Comparison of ENCODE assay signal across 8 mouse cellular contexts in genomic region chr11:118362971-118363518, GRCm38 (mm10). TPM values are rescaled to one million over a fixed set of nuclear protein-coding genes. Genes with fewer than 3 reads are reported as not detected.
DNase-seq lines count a peak whose midpoint lies in the region; ATAC-seq lines count a peak whose summit lies in the region.

No protein-coding gene starts in this region.

- no peaks in the 10 kb centered on the region for H3K9me3 ChIP-seq in heart, embryonic 10.5 days
- no peaks in the 10 kb centered on the region for H3K9me3 ChIP-seq in kidney, embryonic 14.5 days (ENCODE audit: control insufficient read depth, low read length)

- under 1% methylated on average over 8 of the region's 8 CpGs for WGBS in heart, embryonic 10.5 days
- WGBS in kidney, embryonic 14.5 days: 1% methylated on average over 8 of the region's 8 CpGs

- peak overlapping the region; percentile 25 for H3K4me2 ChIP-seq in kidney, embryonic 14.5 days (replicated peaks; ENCODE audit: low read depth, low read length)

- ATAC-seq in kidney, embryonic 14.5 days (ENCODE audit: low FRiP score, low TSS enrichment): peak; percentile 91

- H3K4me3 ChIP-seq in heart, embryonic 10.5 days: peak overlapping the region; percentile 37
- no peak overlapping the region for H3K4me3 ChIP-seq in kidney, embryonic 14.5 days (ENCODE audit: low read length)

- 0 out of 2 replicates have a peak, but pooled peaks cover 3% of the 10 kb centered on the region for H3K27me3 ChIP-seq in heart, embryonic 10.5 days (ENCODE audit: insufficient read depth, poor library complexity, severe bottlenecking)
- no peaks in the 10 kb centered on the region for H3K27me3 ChIP-seq in kidney, embryonic 14.5 days (ENCODE audit: control insufficient read depth, insufficient read depth, low read length)

- peak; percentile 57 to 66 for DNase-seq in cerebellum, postnatal 10 days
- DNase-seq in cerebellum, postnatal 4 days (ENCODE audit: low spot score in 2 of 2): no peak
- peak; percentile 76 for DNase-seq in embryo, embryonic 9.5 days (ENCODE audit: extremely low spot score)
- DNase-seq in heart, embryonic 10.5 days (ENCODE audit: low spot score): peak; percentile 85
- peak; percentile 87 for DNase-seq in lung, postnatal 10 days
- DNase-seq in retina, postnatal 1 day: peak; percentile 70
- no peak for DNase-seq in left cerebral cortex, adult 8-10 months (ENCODE audit: low spot score in 2 of 2)

- peaks cover 66% of the 10 kb centered on the region for H3K4me1 ChIP-seq in heart, embryonic 10.5 days
- peaks cover 37% of the 10 kb centered on the region for H3K4me1 ChIP-seq in kidney, embryonic 14.5 days (ENCODE audit: control insufficient read depth, insufficient read depth, low read length)

- no peaks in the 10 kb centered on the region for H3K36me3 ChIP-seq in heart, embryonic 10.5 days
- H3K36me3 ChIP-seq in kidney, embryonic 14.5 days (ENCODE audit: control insufficient read depth, insufficient read depth, low read length): no peaks in the 10 kb centered on the region

- peak overlapping the region; percentile 44; the same call in 1 of the 2 replicates for H3K9ac ChIP-seq in kidney, embryonic 14.5 days (ENCODE audit: low read depth, low read length)

- H3K27ac ChIP-seq in heart, embryonic 10.5 days: peak overlapping the region; percentile 87
- H3K27ac ChIP-seq in kidney, embryonic 14.5 days (ENCODE audit: low read depth, low read length): peak overlapping the region; percentile 89

RNA-seq across cellular contexts. Expression of gene Timp2, which starts 7.5 kb away (rescaled TPM):
- 37.4 and 39.2 TPM in 2 replicates for polyA plus RNA-seq in heart, embryonic 10.5 days (2016; fragmentation: Nextera tagmentation; extraction: Ambion mirVana)
- 58.7 and 102 TPM in 2 replicates for polyA plus RNA-seq in kidney, embryonic 14.5 days (2014; fragmentation: Nextera tagmentation; extraction: Ambion mirVana)
- 100 to 1,000 TPM; 239 to 259 (median 249) TPM for total RNA-seq in left cerebral cortex, adult 8-10 months (2022)

RNA-seq across cellular contexts. Expression of gene Cep295nl, which starts 20.7 kb away (rescaled TPM):
- polyA plus RNA-seq in heart, embryonic 10.5 days (2016; fragmentation: Nextera tagmentation; extraction: Ambion mirVana): 0.20 and 0.38 TPM in 2 replicates
- polyA plus RNA-seq in kidney, embryonic 14.5 days (2014; fragmentation: Nextera tagmentation; extraction: Ambion mirVana): 0.41 and 0.42 TPM in 2 replicates
- total RNA-seq in left cerebral cortex, adult 8-10 months (2022): 1 to 10 TPM in 3 of 4 experiments, under 1 TPM in 1; 0.98 to 3.2 (median 1.5) TPM

RNA-seq across cellular contexts. Expression of gene Lgals3bp, which starts 38.8 kb away (rescaled TPM):
- polyA plus RNA-seq in heart, embryonic 10.5 days (2016; fragmentation: Nextera tagmentation; extraction: Ambion mirVana): 5.1 and 6.2 TPM in 2 replicates
- 11.8 and 13.0 TPM in 2 replicates for polyA plus RNA-seq in kidney, embryonic 14.5 days (2014; fragmentation: Nextera tagmentation; extraction: Ambion mirVana)
- 10 to 100 TPM; 20.8 to 62.8 (median 36.9) TPM for total RNA-seq in left cerebral cortex, adult 8-10 months (2022)

RNA-seq across cellular contexts. Expression of gene Cant1, which starts 55.8 kb away (rescaled TPM):
- 22.4 and 23.5 TPM in 2 replicates for polyA plus RNA-seq in heart, embryonic 10.5 days (2016; fragmentation: Nextera tagmentation; extraction: Ambion mirVana)
- 19.0 and 24.1 TPM in 2 replicates for polyA plus RNA-seq in kidney, embryonic 14.5 days (2014; fragmentation: Nextera tagmentation; extraction: Ambion mirVana)
- 10 to 100 TPM; 36.6 to 40.3 (median 38.8) TPM for total RNA-seq in left cerebral cortex, adult 8-10 months (2022)

Comparison
In these comparisons a context has a peak if more than half of its experiments do, and no peak if none do; other contexts are left out.
1. DNase-seq: peak in cerebellum, postnatal 10 days (2 of 2), embryo, embryonic 9.5 days (single experiment), heart, embryonic 10.5 days (single experiment), lung, postnatal 10 days (single experiment) and retina, postnatal 1 day (single experiment); none in cerebellum, postnatal 4 days (0 of 2) and left cerebral cortex, adult 8-10 months (0 of 2).